Mouse (Mus musculus): ENCODE results near the gene Atg10.
A peak's percentile ranks its signal among the peaks of the same experiment; 100 is the strongest.
"Not testable (repeated sequence)": the region's sequence is repeated elsewhere in the genome, so short reads cannot be mapped to it uniquely, and the experiment has no call there.

The Atg10 gene

DNA sequence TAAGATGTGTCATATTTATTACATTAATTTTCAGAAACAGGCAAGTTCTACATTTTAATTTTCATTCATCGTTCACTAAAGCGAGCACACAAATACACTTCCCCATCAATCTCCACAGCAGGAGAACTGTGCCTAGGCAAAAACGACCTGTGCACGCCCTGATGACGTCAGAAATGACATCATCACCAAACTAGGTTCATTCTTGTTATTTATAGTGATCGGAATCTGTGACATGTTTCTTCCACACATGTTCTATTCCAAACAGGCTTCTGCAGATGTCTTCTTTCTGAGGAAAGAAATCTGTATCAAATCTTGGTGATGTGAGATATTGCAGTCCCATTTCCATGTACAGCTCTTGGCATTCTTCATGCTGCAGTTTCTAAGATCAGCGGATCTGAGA lies 287.9 kb downstream of the Atg10 start:
- no peak for DNase-seq (ENCODE audit: low read depth)

DNA sequence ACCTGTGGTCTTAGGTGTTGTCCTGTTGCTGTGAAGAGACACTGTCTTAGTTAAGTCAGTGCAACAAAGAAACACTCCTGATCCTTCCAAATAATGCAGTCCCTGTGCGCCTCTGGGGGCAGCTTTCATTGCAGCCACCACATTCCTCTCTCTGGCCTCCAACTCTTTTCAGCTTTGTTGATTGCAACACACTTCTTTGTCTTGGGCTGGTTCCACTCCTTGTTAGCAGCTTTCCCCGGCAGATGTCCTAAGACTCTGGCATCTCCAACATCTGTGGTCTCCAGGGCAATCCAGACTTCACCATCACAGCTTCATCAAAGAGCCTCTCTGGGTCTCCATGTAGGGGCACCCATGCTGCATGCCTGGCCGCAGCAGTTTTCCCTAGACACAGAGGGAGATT lies 290.5 kb downstream of the Atg10 start:
- DNase-seq (ENCODE audit: low read depth), result no peak

DNA sequence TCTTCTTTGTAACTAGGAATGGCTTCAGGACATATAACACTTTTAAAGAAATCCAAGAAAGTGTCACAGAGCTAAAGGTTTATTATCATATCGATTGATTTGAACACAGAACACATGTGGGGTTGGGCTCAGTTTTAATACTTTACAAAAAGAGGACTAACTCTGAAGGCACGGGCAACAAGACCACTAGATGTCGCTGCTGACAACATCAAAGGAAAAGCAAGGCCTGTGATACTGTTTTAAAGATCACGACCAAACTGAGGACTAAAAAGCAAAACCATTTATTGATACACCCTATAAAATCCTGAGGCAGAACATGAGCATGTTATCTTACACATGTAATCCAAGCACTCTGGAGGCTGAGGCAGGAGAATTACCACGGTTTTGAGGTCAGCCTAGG lies 293.9 kb downstream of the Atg10 start:
- DNase-seq (ENCODE audit: low read depth), result peak; percentile 88

DNA sequence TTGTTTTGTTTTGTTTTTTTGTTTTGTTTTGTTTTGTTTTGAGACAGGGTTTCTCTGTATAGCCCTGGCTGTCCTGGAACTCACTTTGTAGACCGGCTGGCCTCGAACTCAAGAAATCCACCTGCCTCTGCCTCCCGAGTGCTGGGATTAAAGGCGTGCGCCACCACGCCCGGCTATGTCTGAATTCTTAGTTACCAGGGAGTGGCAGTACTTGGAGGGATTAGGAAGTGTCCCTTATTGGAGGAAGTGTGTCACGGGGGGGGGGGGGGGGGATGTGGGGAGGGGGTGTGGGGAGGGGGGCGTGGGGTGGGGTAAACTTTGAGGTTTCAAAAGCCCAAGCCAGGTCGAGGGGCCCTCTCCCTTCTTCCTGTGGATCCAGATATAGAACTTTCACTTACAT lies 295.5 kb downstream of the Atg10 start:
- DNase-seq (ENCODE audit: low read depth), result not testable (repeated sequence)

DNA sequence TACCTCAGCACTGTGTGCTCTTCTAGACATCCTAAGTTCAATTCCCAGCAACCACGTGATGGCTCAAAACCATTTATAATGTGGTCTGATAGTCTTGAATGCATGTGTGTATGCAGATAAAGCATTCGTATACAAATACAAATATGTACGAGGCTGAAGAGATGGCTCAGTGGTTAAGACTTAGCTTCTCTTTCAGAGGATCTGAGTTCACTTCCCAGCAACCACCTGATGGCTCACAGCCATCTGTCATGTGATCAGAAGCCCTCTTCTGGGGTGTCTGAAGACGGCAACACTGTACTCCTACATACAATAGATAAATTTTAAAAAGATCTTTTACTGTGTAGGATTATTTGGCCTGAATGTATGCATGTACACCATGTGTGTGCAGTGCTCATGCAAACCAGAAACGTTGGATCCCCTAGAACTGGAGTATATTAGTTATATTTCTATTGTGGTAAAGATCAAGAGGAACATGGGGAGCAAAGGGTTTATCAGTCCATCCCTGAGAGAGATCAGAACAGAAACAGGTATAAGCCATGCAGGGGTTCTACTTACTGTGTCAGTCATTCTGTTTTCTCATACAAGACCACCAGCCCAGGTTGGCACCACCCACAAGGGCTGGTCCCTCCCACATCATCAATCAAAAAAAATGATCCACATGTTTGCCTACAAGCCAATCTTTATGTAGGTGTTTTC lies 296.7 kb downstream of the Atg10 start:
- DNase-seq (ENCODE audit: low read depth), result peak; percentile 9

DNA sequence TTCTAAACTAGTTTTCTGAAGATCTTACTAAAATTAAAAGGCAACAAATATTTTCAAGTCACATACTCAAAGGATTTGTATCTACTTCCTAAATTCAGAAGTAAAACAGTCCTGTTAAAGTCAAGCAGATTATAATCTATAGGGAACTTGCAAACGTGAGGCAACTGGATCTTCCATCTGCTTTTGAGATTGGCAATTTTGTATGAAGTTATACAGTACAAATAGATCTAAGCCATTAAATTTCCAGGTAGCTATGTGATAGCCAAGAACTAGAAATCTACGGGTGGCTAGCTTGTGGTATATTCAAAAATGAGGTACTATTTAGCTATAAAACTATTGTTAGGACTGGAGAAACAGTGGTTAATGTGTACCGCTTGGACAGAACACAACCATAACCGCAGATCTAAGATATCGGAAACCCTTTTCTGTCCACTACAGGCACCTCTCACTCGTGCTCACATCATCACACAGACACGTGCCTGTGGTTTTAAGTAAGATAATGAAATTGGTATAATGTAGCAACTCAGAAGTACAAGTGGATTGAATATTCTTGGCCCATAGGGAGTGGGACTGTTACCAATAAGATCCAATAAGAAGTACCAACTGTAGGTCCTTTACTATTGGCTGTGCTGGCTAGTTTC lies 297.5 kb downstream of the Atg10 start:
- peak; percentile 9 for DNase-seq (ENCODE audit: low read depth)

GRCm38 (mm10) chr13:90925191-90925590 lies 298.6 kb downstream of the Atg10 start:
- DNase-seq (ENCODE audit: low read depth), result peak; percentile 9

DNA sequence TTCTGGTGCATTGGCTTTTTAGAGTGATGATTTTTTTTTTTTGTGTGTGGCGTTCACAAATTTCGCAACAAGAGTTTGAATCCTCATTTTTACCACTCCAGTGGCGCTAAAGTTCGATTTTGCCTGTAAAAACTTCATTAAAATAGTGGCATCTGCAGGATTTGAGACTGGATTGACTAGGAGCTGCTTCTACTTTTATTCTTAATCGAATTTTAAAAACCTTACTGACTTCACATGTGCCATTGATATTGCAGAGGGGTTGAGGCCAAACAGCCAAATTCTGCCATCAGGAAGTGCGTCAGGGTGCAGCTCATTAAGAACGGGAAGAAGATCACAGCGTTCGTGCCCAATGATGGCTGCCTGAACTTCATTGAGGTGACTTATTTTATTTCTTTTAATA lies 299.7 kb downstream of the Atg10 start:
- DNase-seq (ENCODE audit: low read depth), result no peak

DNA sequence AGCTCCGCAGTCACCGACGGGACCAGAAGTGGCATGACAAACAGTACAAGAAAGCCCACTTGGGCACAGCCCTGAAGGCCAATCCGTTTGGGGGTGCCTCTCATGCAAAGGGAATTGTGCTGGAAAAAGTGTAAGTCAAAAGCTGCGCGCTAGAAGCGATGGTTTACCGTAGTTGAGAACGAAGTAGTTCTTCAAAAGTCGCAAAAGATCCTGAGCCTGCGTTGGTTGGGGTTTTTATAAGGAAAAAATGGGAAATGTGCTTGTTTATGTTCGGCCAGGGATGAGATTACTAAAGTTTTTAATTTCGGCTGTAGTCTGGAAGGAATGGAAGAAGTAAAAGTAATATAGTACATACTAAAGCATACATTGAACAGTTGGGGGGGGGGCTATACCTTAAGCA lies 300.2 kb downstream of the Atg10 start:
- DNase-seq (ENCODE audit: low read depth), result peak; percentile 29

DNA sequence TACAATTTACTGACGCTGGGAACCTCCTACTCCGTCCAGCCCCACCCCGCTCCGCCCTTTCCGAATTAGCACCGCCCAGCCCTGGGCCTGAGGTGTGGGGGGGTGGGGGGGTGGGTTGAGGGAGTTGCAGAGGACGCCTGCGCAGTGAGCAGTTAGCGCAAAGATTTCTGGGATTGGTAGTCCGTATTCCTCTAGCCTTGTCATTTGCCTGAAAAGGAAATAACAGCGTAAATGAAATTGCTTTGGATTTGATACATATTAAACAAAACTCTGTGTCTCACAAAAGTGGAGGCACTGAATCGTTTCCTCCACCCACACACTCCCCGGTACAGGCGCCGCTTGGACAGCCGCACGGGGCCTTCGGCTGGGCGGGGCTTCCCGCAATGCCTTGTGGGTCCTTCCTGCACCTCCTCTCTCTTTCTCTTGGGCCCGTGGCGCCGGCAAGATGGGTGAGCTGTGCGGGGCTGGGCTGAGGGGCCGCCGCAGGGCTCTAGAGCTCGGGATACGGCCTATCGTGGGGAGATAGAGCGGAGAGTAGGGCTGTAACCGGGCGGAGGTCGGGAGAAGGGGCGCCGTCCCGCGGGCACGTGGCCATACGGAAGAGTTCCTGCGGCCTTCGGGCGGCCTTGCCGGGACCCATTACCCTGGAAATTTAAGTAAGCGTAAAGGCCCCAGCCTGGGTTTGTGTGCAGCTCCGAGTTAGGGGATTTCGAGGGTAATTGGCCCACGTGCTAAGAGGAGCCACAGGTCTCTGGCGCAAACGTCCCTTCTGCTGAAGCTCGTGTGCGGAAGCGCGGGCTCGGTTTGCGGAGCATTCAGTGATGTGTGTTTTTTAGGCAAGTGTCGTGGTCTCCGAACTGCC lies 300.8 kb downstream of the Atg10 start, which contains the start of gene Rps23:
Rps23 (plus strand) TSS at position 208 of the 862 bp plus-strand sequence.
- peak; percentile 98 for DNase-seq (ENCODE audit: low read depth)

DNA sequence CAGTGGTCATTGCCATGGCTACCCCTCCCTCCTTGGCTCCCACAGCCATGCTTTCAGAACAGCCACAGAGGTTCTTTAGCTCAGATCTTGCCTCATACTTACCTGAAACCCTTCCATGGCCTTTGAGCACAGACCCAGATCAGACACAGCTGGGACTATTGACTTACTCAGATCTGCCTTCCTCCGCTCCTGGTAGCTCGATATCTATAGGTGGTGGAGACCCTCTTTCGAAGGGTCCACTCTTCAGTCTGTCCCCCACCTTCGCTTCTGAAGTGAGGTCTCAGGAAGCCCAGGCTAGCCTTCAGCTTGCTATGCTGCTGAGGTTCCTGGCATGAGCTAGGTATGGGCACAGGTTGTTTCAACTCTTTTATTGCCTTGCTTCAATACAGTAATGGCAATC lies 309.0 kb downstream of the Atg10 start:
- DNase-seq (ENCODE audit: low read depth), result no peak

DNA sequence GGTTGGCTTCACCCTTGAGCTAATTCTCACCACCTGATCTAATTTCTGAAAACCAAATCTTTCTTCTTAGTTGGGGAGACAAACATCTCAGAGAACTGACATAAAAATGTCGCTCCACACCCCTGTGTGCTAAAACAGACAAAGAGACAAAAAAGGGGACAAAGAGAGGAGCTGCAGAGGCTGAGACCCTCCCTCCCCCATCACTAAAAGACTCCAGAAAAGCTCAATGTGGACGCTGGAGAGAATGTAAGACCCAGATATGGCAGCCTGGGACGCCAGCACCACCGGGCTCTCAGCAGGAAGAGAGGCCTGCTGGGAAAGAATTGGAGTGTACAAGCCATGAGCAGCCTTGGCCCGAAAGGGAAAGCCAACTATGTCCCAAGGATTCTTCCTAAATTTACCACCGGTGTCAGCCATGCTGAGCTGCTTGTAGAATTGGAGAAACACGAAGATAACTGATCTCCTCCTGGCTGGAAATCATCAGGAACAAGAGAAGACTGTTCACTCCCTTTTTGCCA lies 310.0 kb downstream of the Atg10 start:
- no peak for DNase-seq (ENCODE audit: low read depth)

DNA sequence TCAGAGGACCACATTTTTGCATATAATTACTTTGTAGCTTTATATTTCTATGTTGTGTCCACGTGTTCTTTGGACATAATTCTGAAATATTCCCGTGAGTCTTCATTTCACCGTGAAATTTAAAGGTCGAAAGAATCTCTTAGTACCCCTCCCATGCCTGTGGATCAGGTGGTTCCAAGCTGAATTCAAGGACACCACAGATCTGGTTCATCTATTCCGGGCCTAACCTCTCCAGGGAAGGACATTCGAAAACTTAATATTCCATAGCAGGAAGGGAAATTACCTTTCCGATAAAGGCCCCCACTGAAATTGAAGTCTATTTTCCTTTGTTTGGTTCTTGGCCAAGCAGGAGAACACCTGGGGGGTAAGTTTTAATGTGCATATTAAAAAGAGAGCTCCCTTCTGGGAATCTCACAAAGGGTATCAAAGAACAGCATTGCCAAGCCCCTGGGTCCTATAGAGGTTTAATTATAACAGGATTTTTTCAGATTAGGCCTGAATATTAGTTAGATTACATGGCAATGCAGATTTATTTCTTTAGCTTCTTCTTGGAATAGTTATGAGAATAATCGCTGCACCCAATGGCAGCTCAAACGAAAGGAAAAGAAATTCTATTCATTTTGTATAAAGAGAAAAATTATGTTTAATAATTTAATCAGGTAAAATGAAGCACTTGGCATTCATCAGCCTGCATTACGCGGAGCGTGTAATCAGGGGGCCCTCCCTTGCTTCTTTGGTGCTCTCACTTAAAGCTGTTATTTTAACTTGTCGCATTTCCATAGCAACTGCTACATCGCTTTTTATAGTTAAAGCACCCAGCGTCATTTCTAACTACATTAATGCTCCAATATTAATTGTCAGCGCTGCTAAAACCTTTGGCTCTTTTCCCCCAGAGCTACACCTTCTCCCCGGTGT lies 310.8 kb downstream of the Atg10 start:
- DNase-seq (ENCODE audit: low read depth), result no peak

GRCm38 (mm10) chr13:90907376-90907775 lies 316.4 kb downstream of the Atg10 start:
- DNase-seq (ENCODE audit: low read depth), result no peak

GRCm38 (mm10) chr13:90905176-90905575 lies 318.6 kb downstream of the Atg10 start, which contains the start of gene Atp6ap1l:
Atp6ap1l (minus strand) TSS chr13:90905355.
- DNase-seq (ENCODE audit: low read depth), result no peak

GRCm38 (mm10) chr13:90896821-90897220 lies 326.9 kb downstream of the Atg10 start:
- DNase-seq (ENCODE audit: low read depth), result no peak

- no peak for DNase-seq (ENCODE audit: low read depth)
These were observed 327.7 kb downstream of the Atg10 start for GRCm38 (mm10) chr13:90896098-90896497.

DNA sequence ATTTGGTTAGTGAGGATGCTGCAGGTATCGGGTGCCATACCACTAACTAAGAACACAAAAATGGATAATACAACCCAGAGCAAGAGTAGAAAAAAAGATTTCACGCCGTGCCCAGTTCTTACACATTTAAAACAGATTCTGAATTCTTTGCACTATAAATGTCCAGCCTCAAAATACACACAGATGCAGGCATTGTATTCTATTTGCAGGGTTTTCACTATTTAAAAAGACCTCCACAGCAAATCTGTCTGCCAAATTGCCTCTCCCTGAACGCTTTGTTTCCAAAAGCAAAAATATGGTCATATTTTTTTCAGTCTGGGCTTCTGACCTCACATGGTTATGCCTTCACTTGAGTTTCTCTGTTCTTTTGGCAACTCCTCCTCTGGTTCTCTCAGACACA lies 328.9 kb downstream of the Atg10 start:
- no peak for DNase-seq (ENCODE audit: low read depth)

DNA sequence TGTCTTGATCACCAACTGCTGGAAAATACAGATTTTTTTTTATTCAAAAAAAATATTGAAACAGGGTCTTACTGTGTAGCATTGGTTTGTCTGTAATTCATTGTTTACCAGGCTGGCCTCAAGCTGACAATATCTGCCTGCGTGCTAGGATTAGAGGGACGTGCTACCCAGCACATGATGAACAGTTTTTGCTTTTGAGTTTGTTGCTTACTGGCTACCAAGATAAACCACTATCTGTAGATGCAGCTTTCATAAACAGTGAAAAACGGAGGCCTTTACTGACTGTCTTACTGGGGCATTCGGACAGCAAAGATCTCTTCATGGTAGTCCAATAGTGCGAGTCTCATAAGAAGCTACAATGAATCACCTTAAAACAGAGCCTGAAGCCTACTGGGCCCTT lies 333.7 kb downstream of the Atg10 start:
- no peak for DNase-seq (ENCODE audit: low read depth)

DNA sequence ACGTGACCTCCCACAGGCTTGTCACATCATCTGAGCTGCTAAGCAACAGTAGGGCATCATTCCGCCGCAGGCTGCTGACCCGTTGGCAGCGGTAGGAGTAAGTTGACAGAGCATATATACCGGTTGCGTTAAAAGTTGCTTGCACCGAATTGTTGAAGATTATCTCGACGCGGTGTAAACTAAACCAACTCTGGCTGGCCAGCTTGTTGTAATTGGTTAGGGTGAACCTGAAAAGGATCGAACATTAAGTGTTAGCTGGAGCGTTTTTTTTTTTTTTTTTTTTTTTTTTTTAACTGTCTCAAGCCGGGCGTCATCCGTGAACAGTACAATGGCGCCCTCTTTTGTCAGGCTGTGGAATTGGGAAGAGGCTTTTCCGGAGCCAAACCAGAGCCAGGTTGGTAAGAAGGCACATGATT lies 337.2 kb downstream of the Atg10 start:
- DNase-seq (ENCODE audit: low read depth), result peak; percentile 71

GRCm38 (mm10) chr13:90885856-90886532 lies 337.8 kb downstream of the Atg10 start:
- DNase-seq (ENCODE audit: low read depth), result no peak

Data from naive thymus-derived CD4-positive, alpha-beta T cell, adult 2 months (primary cell).